Mouse (Mus musculus) MEL (cell line): ENCODE data around the gene RPS10-NUDT3. TPM values are rescaled to one million over a fixed set of nuclear protein-coding genes. Genes with fewer than 3 reads are reported as not detected.
A peak's percentile ranks its signal among the peaks of the same experiment; 100 is the strongest.

Experiments used
- DNase-seq: peaks from one replicate; pipeline ENCODE4 v3.0.0; 2011; ENCODE audit warnings: low read depth, low spot score
- H3K27ac ChIP-seq: 2 replicates; pipeline ENCODE4 v1.5.1; 2012; ENCODE audit warnings: low read depth, mild to moderate bottlenecking, control low read depth, low read length, moderate library complexity; ENCODE audit not compliant: control insufficient read depth
- H3K27me3 ChIP-seq, 2 experiments: fragments of 150-350 bp in 1 of 2; sonication (generic) in 1 of 2; 2 replicates each; pipeline ENCODE4 v1.6.1; 2012; ENCODE audit warnings: low read length in 2 of 2, mild to moderate bottlenecking in 2 of 2, improper control_type of control experiment in 1 of 2, moderate library complexity in 1 of 2; ENCODE audit not compliant: insufficient read depth in 2 of 2, control insufficient read depth in 1 of 2
- H3K36me3 ChIP-seq, 2 experiments: 2 replicates each; pipeline ENCODE4 v1.6.1; 2012 to 2014; ENCODE audit warnings: low read length in 2 of 2, improper control_type of control experiment in 1 of 2, inconsistent platforms in 1 of 2, mild to moderate bottlenecking in 1 of 2; ENCODE audit not compliant: insufficient read depth in 2 of 2, control insufficient read depth in 1 of 2
- H3K4me1 ChIP-seq, 2 experiments: fragments of 150-350 bp in 1 of 2; sonication (generic) in 1 of 2; 2 replicates each; pipeline ENCODE4 v1.6.1; 2012; ENCODE audit warnings: low read length in 2 of 2, improper control_type of control experiment in 1 of 2, mild to moderate bottlenecking in 1 of 2; ENCODE audit not compliant: insufficient read depth in 2 of 2, control insufficient read depth in 1 of 2
- H3K4me3 ChIP-seq, 2 experiments: fragments of 150-350 bp in 1 of 2; sonication (generic) in 1 of 2; 2 replicates each; pipeline ENCODE4 v1.5.1; 2012; ENCODE audit warnings: low read depth in 2 of 2, low read length in 2 of 2, mild to moderate bottlenecking in 2 of 2, moderate library complexity in 2 of 2, control low read depth in 1 of 2, improper control_type of control experiment in 1 of 2; ENCODE audit not compliant: control insufficient read depth in 1 of 2, insufficient read depth in 1 of 2
- H3K79me2 ChIP-seq: 2 replicates; pipeline ENCODE4 v1.6.1; 2012; ENCODE audit warnings: mild to moderate bottlenecking, low read length, moderate library complexity; ENCODE audit not compliant: control insufficient read depth, poor library complexity, insufficient read depth
- H3K9ac ChIP-seq: 2 replicates; pipeline ENCODE4 v1.6.1; 2012; ENCODE audit warnings: low read depth, mild to moderate bottlenecking, control low read depth, low read length, moderate library complexity; ENCODE audit not compliant: control insufficient read depth, poor library complexity, severe bottlenecking
- H3K9me3 ChIP-seq: fragments of 150-350 bp; sonication (generic); replicated peaks from 2 replicates; pipeline ENCODE4 v1.6.1; 2012; ENCODE audit warnings: mild to moderate bottlenecking, low read length, improper control_type of control experiment, moderate library complexity; ENCODE audit not compliant: insufficient read depth
- BHLHE40 ChIP-seq: IDR thresholded peaks from 2 replicates; pipeline ENCODE4 v1.6.1; 2012; ENCODE audit warnings: low read depth, mild to moderate bottlenecking, inconsistent platforms, low read length, improper control_type of control experiment, borderline replicate concordance
- CHD2 ChIP-seq: IDR thresholded peaks from 2 replicates; pipeline ENCODE4 v1.6.1; 2011; ENCODE audit warnings: low read length, improper control_type of control experiment
- CTCF ChIP-seq, 3 experiments: IDR thresholded peaks in 2 of 3; conservative IDR thresholded peaks in 1 of 3; 2 replicates each; pipeline ENCODE4 v1.5.1; 2011 to 2012; ENCODE audit warnings: low read length in 3 of 3, low read depth in 2 of 3, mild to moderate bottlenecking in 2 of 3, improper control_type of control experiment in 1 of 3, inconsistent platforms in 1 of 3, mixed read lengths in 1 of 3, moderate library complexity in 1 of 3; ENCODE audit not compliant: control insufficient read depth in 1 of 3, insufficient read depth in 1 of 3, poor library complexity in 1 of 3, severe bottlenecking in 1 of 3
- E2F4 ChIP-seq: IDR thresholded peaks from 2 replicates; pipeline ENCODE4 v1.6.1; 2011; ENCODE audit warnings: low read depth, low read length, improper control_type of control experiment, borderline replicate concordance
- ELF1 ChIP-seq: IDR thresholded peaks from 2 replicates; pipeline ENCODE4 v1.6.1; 2014; ENCODE audit warnings: low read depth, mild to moderate bottlenecking, inconsistent platforms, low read length, improper control_type of control experiment, moderate library complexity
- EP300 ChIP-seq, 2 experiments: IDR thresholded peaks; 2 replicates each; pipeline ENCODE4 v1.6.1; 2011; ENCODE audit warnings: improper control_type of control experiment in 2 of 2, low read length in 2 of 2, low read depth in 1 of 2, mild to moderate bottlenecking in 1 of 2
- GABPA ChIP-seq: IDR thresholded peaks from 2 replicates; pipeline ENCODE4 v1.6.1; 2012; ENCODE audit warnings: low read depth, mild to moderate bottlenecking, inconsistent platforms, low read length, improper control_type of control experiment, moderate library complexity
- JUND ChIP-seq: IDR thresholded peaks from 2 replicates; pipeline ENCODE4 v1.6.1; 2011; ENCODE audit warnings: low read depth, mild to moderate bottlenecking, improper control_type of control experiment, low read length
- KAT2A ChIP-seq: conservative IDR thresholded peaks from 2 replicates; pipeline ENCODE4 v1.6.1; 2012; ENCODE audit warnings: low read depth, low read length, improper control_type of control experiment, inconsistent platforms
- MAX ChIP-seq: IDR thresholded peaks from 2 replicates; pipeline ENCODE4 v1.6.1; 2011; ENCODE audit warnings: low read length, improper control_type of control experiment
- MXI1 ChIP-seq: IDR thresholded peaks from 2 replicates; pipeline ENCODE4 v1.6.1; 2011; ENCODE audit warnings: mild to moderate bottlenecking, low read depth, low read length, improper control_type of control experiment
- MYC ChIP-seq: IDR thresholded peaks from 2 replicates; pipeline ENCODE4 v1.6.1; 2011; ENCODE audit warnings: low read depth, mild to moderate bottlenecking, low read length, improper control_type of control experiment, moderate library complexity
- POLR2AphosphoS5 ChIP-seq: IDR thresholded peaks from 2 replicates; pipeline ENCODE4 v1.6.1; 2012; ENCODE audit warnings: low read depth, borderline replicate concordance, mild to moderate bottlenecking, inconsistent platforms, low read length, moderate library complexity, mixed read lengths
- RCOR1 ChIP-seq: IDR thresholded peaks from 2 replicates; pipeline ENCODE4 v1.6.1; 2012; ENCODE audit warnings: low read depth, mild to moderate bottlenecking, inconsistent platforms, low read length, improper control_type of control experiment
- SIN3A ChIP-seq: IDR thresholded peaks from 2 replicates; pipeline ENCODE4 v1.6.1; 2012; ENCODE audit warnings: low read length, improper control_type of control experiment, inconsistent platforms
- TAL1 ChIP-seq: IDR thresholded peaks from 2 replicates; pipeline ENCODE4 v1.6.1; 2012; ENCODE audit warnings: mild to moderate bottlenecking, inconsistent platforms, low read length, moderate library complexity, mixed read lengths
- TBP ChIP-seq: IDR thresholded peaks from 2 replicates; pipeline ENCODE4 v1.8.0; 2011; ENCODE audit warnings: low read depth, low read length, improper control_type of control experiment
- UBTF ChIP-seq: IDR thresholded peaks from 2 replicates; pipeline ENCODE4 v1.6.1; 2012; ENCODE audit warnings: low read depth, mild to moderate bottlenecking, inconsistent platforms, low read length, improper control_type of control experiment, moderate library complexity, borderline replicate concordance; ENCODE audit not compliant: insufficient read depth
- polyA plus RNA-seq, 2 experiments: library from polyadenylated mRNA; stranded (reverse) in 1 of 2; unstranded in 1 of 2; fragments of >175 nt in 1 of 2; fragments of >200 nt in 1 of 2; gene quantifications; 2 replicates each; pipeline versions ENCODE4 v1.2.1 to v1.2.4; 2012; ENCODE audit warnings: low replicate concordance in 2 of 2, low read depth in 1 of 2; ENCODE audit not compliant: insufficient read length in 2 of 2, insufficient read depth in 1 of 2, missing spikeins in 1 of 2
- total RNA-seq: library from RNA; depleted of rRNA; stranded (reverse); fragments of 300-350 nt; gene quantifications from 2 replicates; pipeline ENCODE4 v1.2.3, GENCODE M21; 2012

RPS10-NUDT3 gene
- total and polyA plus RNA-seq, 3 experiments = 37.3 TPM; not detected in 2

DNA sequence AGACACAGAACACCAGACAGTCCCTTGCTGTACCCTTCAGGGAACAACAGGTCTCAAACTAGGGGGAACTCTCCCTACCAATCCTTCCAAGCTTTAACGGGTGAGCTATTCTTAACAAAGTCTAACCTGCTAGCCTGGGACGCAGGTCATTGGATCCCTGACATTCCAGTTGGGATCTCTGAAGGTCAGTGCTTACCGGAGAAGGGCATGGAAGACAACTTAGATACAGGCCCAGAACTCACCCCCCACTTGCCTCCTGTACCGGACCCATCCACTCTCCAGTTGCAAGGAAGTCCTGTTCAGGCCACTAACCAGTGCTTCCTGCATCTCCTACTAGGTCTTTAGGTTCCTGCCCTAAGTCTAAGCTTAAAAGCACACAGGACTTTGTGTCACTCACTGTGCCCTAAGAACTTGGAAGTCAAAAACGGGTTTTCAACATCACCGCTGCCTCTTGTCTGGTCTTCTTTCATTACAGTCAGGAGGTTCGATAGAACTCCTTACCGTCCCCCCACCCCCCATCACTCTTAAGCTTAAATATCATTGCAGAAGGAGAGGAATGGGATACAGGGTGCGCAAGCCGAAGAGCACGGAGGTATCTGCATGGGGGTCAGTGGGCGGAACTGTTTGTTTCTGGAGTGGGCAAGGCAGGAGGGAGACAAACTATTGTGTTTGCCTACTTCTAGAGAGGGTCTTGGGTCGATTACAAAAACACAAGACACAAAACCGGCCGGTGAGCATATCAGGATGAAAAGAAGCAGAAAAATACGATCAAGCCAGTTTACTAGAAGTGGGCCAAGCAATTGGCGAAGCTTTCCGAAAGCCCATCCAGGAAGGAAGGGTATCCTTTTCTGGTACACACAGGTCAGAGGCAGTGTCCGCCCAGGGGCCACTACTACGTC lies 80.7 kb downstream of the RPS10-NUDT3 start:
- DNase-seq = peak; percentile 38
- Histone ChIP-seq H3K9me3 (no peaks in the 10 kb centered on the region), H3K79me2 (peaks cover 38% of the 10 kb centered on the region), H3K9ac (peak overlapping the region; percentile 99), H3K27me3 (no peaks in the 10 kb centered on the region), H3K4me3 (peak overlapping the region; percentile 50 to 59), H3K4me1 (peaks cover 0 to 16% of the 10 kb centered on the region in 2 experiments; a peak in 3 of 4 replicates), H3K36me3 (peaks cover 0 to 7% of the 10 kb centered on the region in 2 experiments; a peak in 2 of 4 replicates), H3K27ac (peak overlapping the region; percentile 95)
- TF ChIP-seq CHD2 (no peak), TAL1 (no peak), GABPA (no peak), E2F4 (no peak), UBTF (no peak), MAX (no peak), MXI1 (no peak), SIN3A (no peak), TBP (no peak), JUND (no peak), MYC (no peak), KAT2A (no peak), BHLHE40 (no peak), ELF1 (no peak), POLR2AphosphoS5 (no peak), CTCF (IDR thresholded peaks at IDR 0.05 in 2 of 3, conservative IDR thresholded peaks at IDR 0.05 in 1 of 3; ENCODE audit: control insufficient read depth in 1 of 3, insufficient read depth in 1 of 3, low read depth in 2 of 3, low read length in 3 of 3, poor library complexity in 1 of 3, severe bottlenecking in 1 of 3) (no peak), EP300 (IDR thresholded peaks at IDR 0.05; ENCODE audit: low read depth in 1 of 2, low read length in 2 of 2) (no peak), RCOR1 (no peak)
